16 mouse cellular contexts compared by ENCODE assay signal in genomic region chr9:107486086-107486485, GRCm38 (mm10). TPM values are rescaled to one million over a fixed set of nuclear protein-coding genes. Genes with fewer than 3 reads are reported as not detected.
DNase-seq lines count a peak whose midpoint lies in the region; ATAC-seq and TF ChIP-seq lines count a peak whose summit lies in the region.
"Had no signal": no experiment of that assay in that cellular context is flagged by ENCODE, and none has a peak within 500 bp of the region (broad histone marks: within the 10 kb centered on the region; RNA-seq: fewer than 3 reads in every experiment).

No protein-coding gene starts in this region.

- ATAC-seq in midbrain, embryonic 12.5 days (ENCODE audit: low FRiP score, low read depth): peak; percentile 61; the same call in 1 of the 2 replicates
- ATAC-seq in midbrain, embryonic 16.5 days: no peak
- peak; percentile 50 for ATAC-seq in hindbrain, embryonic 12.5 days (ENCODE audit: low FRiP score)
- no peak for ATAC-seq in heart, embryonic 12.5 days (ENCODE audit: insufficient number of reproducible peaks, low FRiP score)

- peaks cover 45% of the 10 kb centered on the region for H3K4me1 ChIP-seq in midbrain, embryonic 12.5 days
- H3K4me1 ChIP-seq in midbrain, embryonic 16.5 days (ENCODE audit: control insufficient read depth, insufficient read depth, low read length): peaks cover 12% of the 10 kb centered on the region
- H3K4me1 ChIP-seq in E14TG2a.4 (replicated peaks; ENCODE audit: low read depth, low read length): peaks cover 40% of the 10 kb centered on the region
- H3K4me1 ChIP-seq in hindbrain, embryonic 12.5 days: peaks cover 51% of the 10 kb centered on the region
- peaks cover 4% of the 10 kb centered on the region; the same call in 1 of the 2 replicates for H3K4me1 ChIP-seq in heart, embryonic 12.5 days (replicated peaks)

- 0 out of 2 replicates have a peak overlapping the region, but pooled peaks have one; percentile 1 for H3K27ac ChIP-seq in midbrain, embryonic 12.5 days (replicated peaks)
- no peak overlapping the region; the same call in 1 of the 2 replicates for H3K27ac ChIP-seq in midbrain, embryonic 16.5 days (ENCODE audit: low read length)
- peak overlapping the region; percentile 92 for H3K27ac ChIP-seq in hindbrain, embryonic 12.5 days
- H3K27ac ChIP-seq in heart, embryonic 12.5 days (ENCODE audit: poor library complexity, severe bottlenecking): no peak overlapping the region
- H3K27ac ChIP-seq: embryonic facial prominence, embryonic 15.5 days; heart, adult 2 months; hindbrain, embryonic 15.5 days; liver, embryonic 15.5 days; stomach, postnatal 0 days had no signal

- 46% methylated on average over 10 of the region's 10 CpGs for WGBS in midbrain, embryonic 12.5 days
- WGBS in midbrain, embryonic 16.5 days: 21% methylated on average over 10 of the region's 10 CpGs
- 35% methylated on average over 10 of the region's 10 CpGs for WGBS in hindbrain, embryonic 12.5 days
- WGBS in heart, embryonic 12.5 days: 77% methylated on average over 10 of the region's 10 CpGs

- no peak overlapping the region for H3K4me2 ChIP-seq in midbrain, embryonic 12.5 days (replicated peaks)
- no peak overlapping the region for H3K4me2 ChIP-seq in midbrain, embryonic 16.5 days (ENCODE audit: low read length)
- H3K4me2 ChIP-seq in hindbrain, embryonic 12.5 days (replicated peaks): no peak overlapping the region; the same call in 1 of the 2 replicates
- no peak overlapping the region for H3K4me2 ChIP-seq in heart, embryonic 12.5 days
- H3K4me2 ChIP-seq: embryonic facial prominence, embryonic 15.5 days; hindbrain, embryonic 15.5 days; liver, embryonic 15.5 days had no signal

- no peaks in the 10 kb centered on the region for H3K36me3 ChIP-seq in midbrain, embryonic 12.5 days
- H3K36me3 ChIP-seq in midbrain, embryonic 16.5 days (ENCODE audit: control insufficient read depth, insufficient read depth, low read length): no peaks in the 10 kb centered on the region
- no peaks in the 10 kb centered on the region for H3K36me3 ChIP-seq in E14TG2a.4 (ENCODE audit: insufficient read depth, low read length)
- H3K36me3 ChIP-seq in hindbrain, embryonic 12.5 days: no peaks in the 10 kb centered on the region
- no peaks in the 10 kb centered on the region for H3K36me3 ChIP-seq in heart, embryonic 12.5 days
- H3K36me3 ChIP-seq: embryonic facial prominence, embryonic 15.5 days; hindbrain, embryonic 15.5 days; liver, embryonic 15.5 days had no signal

- H3K9me3 ChIP-seq in midbrain, embryonic 12.5 days: no peaks in the 10 kb centered on the region
- H3K9me3 ChIP-seq in midbrain, embryonic 16.5 days (replicated peaks; ENCODE audit: control insufficient read depth, low read length, poor library complexity, severe bottlenecking): no peaks in the 10 kb centered on the region
- no peaks in the 10 kb centered on the region for H3K9me3 ChIP-seq in E14TG2a.4 (ENCODE audit: low read length)
- no peaks in the 10 kb centered on the region for H3K9me3 ChIP-seq in hindbrain, embryonic 12.5 days (replicated peaks)
- H3K9me3 ChIP-seq in heart, embryonic 12.5 days (replicated peaks): no peaks in the 10 kb centered on the region
- H3K9me3 ChIP-seq: embryonic facial prominence, embryonic 15.5 days; hindbrain, embryonic 15.5 days; liver, embryonic 15.5 days had no signal

- TF ChIP-seq CTCF in E14TG2a.4 (conservative IDR thresholded peaks at IDR 0.05; ENCODE audit: low read length): peak; percentile 7; the same call in 1 of the 2 replicates

- 0 out of 2 replicates have a peak, but pooled peaks cover 5% of the 10 kb centered on the region for H3K27me3 ChIP-seq in midbrain, embryonic 12.5 days
- no peaks in the 10 kb centered on the region for H3K27me3 ChIP-seq in midbrain, embryonic 16.5 days (ENCODE audit: control insufficient read depth, insufficient read depth, low read depth, low read length)
- H3K27me3 ChIP-seq in E14TG2a.4 (ENCODE audit: insufficient read depth, low read length): peaks cover 12% of the 10 kb centered on the region
- H3K27me3 ChIP-seq in hindbrain, embryonic 12.5 days: peaks cover 3% of the 10 kb centered on the region; the same call in 1 of the 2 replicates
- H3K27me3 ChIP-seq in heart, embryonic 12.5 days (replicated peaks): 0 out of 2 replicates have a peak, but pooled peaks cover 6% of the 10 kb centered on the region
- H3K27me3 ChIP-seq: hindbrain, embryonic 15.5 days had no signal

- H3K9ac ChIP-seq in midbrain, embryonic 12.5 days (replicated peaks): no peak overlapping the region
- H3K9ac ChIP-seq in midbrain, embryonic 16.5 days (ENCODE audit: low read depth, low read length): no peak overlapping the region
- H3K9ac ChIP-seq in hindbrain, embryonic 12.5 days: no peak overlapping the region
- no peak overlapping the region for H3K9ac ChIP-seq in heart, embryonic 12.5 days
- H3K9ac ChIP-seq: embryonic facial prominence, embryonic 15.5 days; hindbrain, embryonic 15.5 days; liver, embryonic 15.5 days had no signal

- H3K4me3 ChIP-seq in midbrain, embryonic 12.5 days: no peak overlapping the region
- H3K4me3 ChIP-seq in midbrain, embryonic 16.5 days (ENCODE audit: low read depth, low read length): no peak overlapping the region
- 0 out of 2 replicates have a peak overlapping the region, but pooled peaks have one; percentile 1 for H3K4me3 ChIP-seq in E14TG2a.4 (replicated peaks; ENCODE audit: low read length)
- no peak overlapping the region for H3K4me3 ChIP-seq in hindbrain, embryonic 12.5 days
- H3K4me3 ChIP-seq in heart, embryonic 12.5 days: no peak overlapping the region
- H3K4me3 ChIP-seq: embryonic facial prominence, embryonic 15.5 days; heart, adult 2 months; hindbrain, embryonic 15.5 days; liver, embryonic 15.5 days; myocyte had no signal

- DNase-seq in ZHBTc4 (ENCODE audit: low read depth, low spot score): peak; percentile 82
- DNase-seq in adrenal gland, postnatal 4 days (ENCODE audit: low spot score in 2 of 2): no peak
- DNase-seq: cerebellum, postnatal 14 days; heart, adult 2 months; layer of hippocampus, adult 9-11 months; right cerebral cortex, postnatal 25 days had no signal

RNA-seq across cellular contexts. Expression of gene Tmem115, which starts 47.7 kb away (rescaled TPM):
- 43.6 TPM in 2 replicates for polyA plus RNA-seq in midbrain, embryonic 12.5 days (2016; fragmentation: Nextera tagmentation; extraction: Ambion mirVana)
- polyA plus RNA-seq in midbrain, embryonic 16.5 days (2015; fragmentation: Nextera tagmentation; extraction: Ambion mirVana): 45.2 and 47.2 TPM in 2 replicates
- 48.1 and 50.4 TPM in 2 replicates for polyA plus RNA-seq in hindbrain, embryonic 12.5 days (2016; fragmentation: Nextera tagmentation; extraction: Ambion mirVana)
- 37.5 and 41.2 TPM in 2 replicates for polyA plus RNA-seq in heart, embryonic 12.5 days (2016; fragmentation: Nextera tagmentation; extraction: Ambion mirVana)
- 10 to 100 TPM; 40.8 to 44.6 TPM for total RNA-seq in adrenal gland, postnatal 4 days (2021)

RNA-seq across cellular contexts. Expression of gene Cyb561d2, which starts 55.9 kb away (rescaled TPM):
- 19.3 and 19.4 TPM in 2 replicates for polyA plus RNA-seq in midbrain, embryonic 12.5 days (2016; fragmentation: Nextera tagmentation; extraction: Ambion mirVana)
- 44.4 and 50.7 TPM in 2 replicates for polyA plus RNA-seq in midbrain, embryonic 16.5 days (2015; fragmentation: Nextera tagmentation; extraction: Ambion mirVana)
- 21.9 and 22.6 TPM in 2 replicates for polyA plus RNA-seq in hindbrain, embryonic 12.5 days (2016; fragmentation: Nextera tagmentation; extraction: Ambion mirVana)
- 16.6 and 18.4 TPM in 2 replicates for polyA plus RNA-seq in heart, embryonic 12.5 days (2016; fragmentation: Nextera tagmentation; extraction: Ambion mirVana)
- total RNA-seq in adrenal gland, postnatal 4 days (2021): 10 to 100 TPM; 19.2 to 21.7 TPM

RNA-seq across cellular contexts. Expression of gene Nprl2, which starts 55.9 kb away (rescaled TPM):
- 48.1 and 48.4 TPM in 2 replicates for polyA plus RNA-seq in midbrain, embryonic 12.5 days (2016; fragmentation: Nextera tagmentation; extraction: Ambion mirVana)
- polyA plus RNA-seq in midbrain, embryonic 16.5 days (2015; fragmentation: Nextera tagmentation; extraction: Ambion mirVana): 76.2 and 82.2 TPM in 2 replicates
- 47.5 and 50.5 TPM in 2 replicates for polyA plus RNA-seq in hindbrain, embryonic 12.5 days (2016; fragmentation: Nextera tagmentation; extraction: Ambion mirVana)
- 24.4 and 25.1 TPM in 2 replicates for polyA plus RNA-seq in heart, embryonic 12.5 days (2016; fragmentation: Nextera tagmentation; extraction: Ambion mirVana)
- 10 to 100 TPM; 18.8 to 19.6 TPM for total RNA-seq in adrenal gland, postnatal 4 days (2021)

Comparison
In these comparisons a context has a peak if more than half of its experiments do, and no peak if none do; other contexts are left out.
1. ATAC-seq: peak in midbrain, embryonic 12.5 days (single experiment) and hindbrain, embryonic 12.5 days (single experiment); none in midbrain, embryonic 16.5 days (single experiment) and heart, embryonic 12.5 days (single experiment).
2. H3K27ac ChIP-seq: peak in midbrain, embryonic 12.5 days (single experiment) and hindbrain, embryonic 12.5 days (single experiment); none in midbrain, embryonic 16.5 days (single experiment) and heart, embryonic 12.5 days (single experiment).